25 mouse cellular contexts compared by ENCODE assay signal in the genomic region with DNA sequence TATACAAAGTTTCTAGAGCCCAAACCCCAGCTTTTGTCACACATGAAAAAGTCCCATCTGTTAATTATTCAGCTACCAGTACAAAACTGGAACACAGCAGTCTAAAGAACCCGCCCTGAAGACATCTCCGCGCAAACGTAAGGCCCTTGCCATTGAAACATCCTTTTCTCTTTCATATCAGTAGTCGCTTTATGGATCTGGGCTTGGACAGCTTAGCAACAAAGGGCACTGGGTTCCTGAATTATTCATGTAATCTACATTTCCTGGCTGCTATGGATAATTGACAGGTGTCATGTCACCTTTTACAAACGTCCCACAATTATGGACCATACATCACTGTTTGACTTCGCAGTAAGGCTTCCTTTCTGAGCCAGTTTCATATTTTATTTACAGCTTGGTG.
"Had no signal": no experiment of that assay in that cellular context is flagged by ENCODE, and none has a peak within 500 bp of the region (broad histone marks: within the 10 kb centered on the region; RNA-seq: fewer than 3 reads in every experiment).

No protein-coding gene starts in this region.

- H3K27me3 ChIP-seq: hindbrain, embryonic 12.5 days; intestine, embryonic 15.5 days; limb, embryonic 12.5 days had no signal

- H3K4me2 ChIP-seq: heart, embryonic 12.5 days; hindbrain, embryonic 12.5 days; hindbrain, embryonic 14.5 days; intestine, embryonic 15.5 days; limb, embryonic 12.5 days; liver, embryonic 11.5 days had no signal

- H3K9ac ChIP-seq: heart, embryonic 12.5 days; hindbrain, embryonic 12.5 days; hindbrain, embryonic 14.5 days; intestine, embryonic 15.5 days; limb, embryonic 12.5 days had no signal

- H3K4me3 ChIP-seq: gastrocnemius, adult 2 months; heart, adult 2 months; heart, embryonic 12.5 days; hindbrain, embryonic 10.5 days; hindbrain, embryonic 12.5 days; intestine, embryonic 15.5 days; layer of hippocampus, adult 2 months; left cerebral cortex, adult 2 months; limb, embryonic 10.5 days; limb, embryonic 12.5 days had no signal

- ATAC-seq: hindbrain, embryonic 16.5 days; inflammation-experienced regulatory T-cells, adult 6 months; intestine, embryonic 15.5 days; intestine, postnatal 0 days had no signal

- H3K27ac ChIP-seq: gastrocnemius, adult 2 months; heart, adult 2 months; hindbrain, embryonic 10.5 days; hindbrain, embryonic 12.5 days; hindbrain, embryonic 14.5 days; intestine, embryonic 15.5 days; layer of hippocampus, adult 2 months; left cerebral cortex, adult 2 months; limb, embryonic 10.5 days; limb, embryonic 12.5 days had no signal

- H3K36me3 ChIP-seq: heart, embryonic 12.5 days; hindbrain, embryonic 10.5 days; hindbrain, embryonic 12.5 days; intestine, embryonic 15.5 days; limb, embryonic 10.5 days; limb, embryonic 12.5 days had no signal

- H3K9me3 ChIP-seq: heart, embryonic 12.5 days; hindbrain, embryonic 10.5 days; hindbrain, embryonic 12.5 days; intestine, embryonic 15.5 days; limb, embryonic 10.5 days; limb, embryonic 12.5 days had no signal

- DNase-seq: gastrocnemius, adult 2 months; gastrocnemius, postnatal 10 days; gastrocnemius, postnatal 25 days; heart, adult 2 months; heart, postnatal 10 days; heart, postnatal 4 days; kidney, adult 18-20 months; kidney, adult 8-10 months; kidney, postnatal 10 days; kidney, postnatal 25 days; kidney, postnatal 4 days; liver had no signal
